Mouse (Mus musculus): ENCODE measurements at regions not wholly inside any gene's neighbourhood (a gene's known extent, or its start where the extent isn't known, plus 50 kb on each side); places are given as distances from the start of the nearest gene placed in this dataset.

DNA sequence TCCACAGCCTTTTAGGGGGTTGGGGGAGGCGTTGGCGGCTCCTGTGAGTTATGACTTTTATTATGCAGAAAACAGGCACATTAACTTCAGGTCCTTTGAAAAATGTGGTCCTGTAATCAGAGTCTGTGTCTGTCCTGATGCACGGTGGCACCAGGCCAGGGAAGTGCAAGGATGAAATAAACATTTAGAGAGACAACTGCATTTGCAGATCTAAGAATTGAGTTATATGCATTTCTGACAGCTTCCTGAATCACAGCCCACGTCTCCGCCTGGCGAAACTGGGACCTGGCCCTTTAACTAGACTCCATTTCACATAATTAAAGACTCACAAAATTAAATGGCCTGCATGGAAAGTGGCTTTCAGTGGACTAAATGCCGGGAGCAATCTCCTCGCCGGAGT, 90.3 kb downstream of the 3100002H09Rik start:
- ATAC-seq = no peak
- 59% methylated on average over 9 of the region's 9 CpGs for WGBS
- no peaks in the 10 kb centered on the region for H3K9me3 ChIP-seq (ENCODE audit: low read length)
- H3K36me3 ChIP-seq (ENCODE audit: insufficient read depth, low read length) = no peaks in the 10 kb centered on the region
- H3K27me3 ChIP-seq (ENCODE audit: insufficient read depth, low read length) = no peaks in the 10 kb centered on the region
- no peaks in the 10 kb centered on the region for H3K4me1 ChIP-seq (ENCODE audit: insufficient read depth, low read length)
- H3K4me2 ChIP-seq (ENCODE audit: low read depth, low read length) = no peak overlapping the region
- peak; percentile 20 for DNase-seq (ENCODE audit: low spot score)
- H3K9ac ChIP-seq (replicated peaks; ENCODE audit: low read length) = no peak overlapping the region
- no peak overlapping the region for H3K4me3 ChIP-seq (ENCODE audit: low read length)
- no peak overlapping the region for H3K27ac ChIP-seq
- TF ChIP-seq CTCF (IDR thresholded peaks at IDR 0.05; ENCODE audit: low read depth) = no peak

DNA sequence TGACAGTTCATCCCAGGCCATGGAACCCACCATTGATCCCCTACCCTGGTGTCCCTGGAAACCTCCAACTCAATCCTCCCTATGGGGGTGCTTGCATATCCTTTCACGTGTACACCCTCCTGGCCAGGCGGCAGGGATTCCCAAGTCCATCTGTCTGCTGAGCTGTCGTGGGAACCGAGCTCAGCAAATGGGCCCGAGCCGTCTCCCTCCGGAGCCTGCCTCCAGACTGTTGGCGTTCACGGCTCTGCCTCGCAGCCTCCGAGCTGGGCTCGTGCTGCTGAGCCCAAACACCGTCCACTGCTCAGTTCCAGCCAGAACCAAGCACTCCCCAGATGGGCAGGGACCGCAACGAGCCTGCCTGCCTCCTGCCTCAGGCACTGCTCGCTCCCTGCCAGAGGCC, 98.8 kb downstream of the 3100002H09Rik start:
- Histone ChIP-seq H3K27ac (no peak overlapping the region), H3K4me3 (ENCODE audit: low read length) (no peak overlapping the region), H3K9ac (replicated peaks; ENCODE audit: low read length) (no peak overlapping the region), H3K9me3 (ENCODE audit: low read length) (no peaks in the 10 kb centered on the region), H3K36me3 (ENCODE audit: insufficient read depth, low read length) (no peaks in the 10 kb centered on the region), H3K4me2 (ENCODE audit: low read depth, low read length) (no peak overlapping the region), H3K4me1 (ENCODE audit: insufficient read depth, low read length) (peaks cover 4% of the 10 kb centered on the region; the same call in 1 of the 2 replicates), H3K27me3 (ENCODE audit: insufficient read depth, low read length) (no peaks in the 10 kb centered on the region)
- 60% methylated on average over 16 of the region's 16 CpGs for WGBS
- TF ChIP-seq CTCF (IDR thresholded peaks at IDR 0.05; ENCODE audit: low read depth) = no peak
- ATAC-seq (no peak), DNase-seq (ENCODE audit: low spot score) (no peak)

DNA sequence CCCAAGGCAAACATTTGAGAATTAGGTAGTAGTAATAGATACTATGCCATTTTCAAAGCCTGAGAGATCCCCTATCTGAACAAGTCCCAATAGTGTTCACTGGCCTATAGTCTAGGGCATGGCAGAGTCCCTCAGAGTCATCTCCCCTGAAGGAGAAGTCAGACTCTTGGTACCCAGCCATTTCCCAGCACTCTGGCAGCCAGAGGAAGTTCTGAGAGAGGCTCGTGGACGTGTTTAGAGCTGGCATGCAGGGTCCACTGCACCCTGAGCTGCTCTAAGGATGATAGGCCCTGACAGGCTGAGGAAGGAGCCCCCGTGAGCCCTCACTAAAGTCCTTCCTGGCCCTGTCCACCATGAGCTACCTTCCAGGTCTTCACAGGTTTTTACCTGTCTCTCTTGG, 99.8 kb downstream of the 3100002H09Rik start:
- DNase-seq (ENCODE audit: low spot score) (no peak), ATAC-seq (no peak)
- no peaks in the 10 kb centered on the region for H3K9me3 ChIP-seq (ENCODE audit: low read length)
- no peak for TF ChIP-seq CTCF (IDR thresholded peaks at IDR 0.05; ENCODE audit: low read depth)
- H3K27ac ChIP-seq = no peak overlapping the region
- no peak overlapping the region for H3K4me2 ChIP-seq (ENCODE audit: low read depth, low read length)
- 57% methylated on average over 3 of the region's 3 CpGs for WGBS
- H3K36me3 ChIP-seq (ENCODE audit: insufficient read depth, low read length) = no peaks in the 10 kb centered on the region
- no peak overlapping the region for H3K9ac ChIP-seq (replicated peaks; ENCODE audit: low read length)
- peaks cover 7% of the 10 kb centered on the region for H3K4me1 ChIP-seq (ENCODE audit: insufficient read depth, low read length)
- no peak overlapping the region for H3K4me3 ChIP-seq (ENCODE audit: low read length)
- no peaks in the 10 kb centered on the region for H3K27me3 ChIP-seq (ENCODE audit: insufficient read depth, low read length)

DNA sequence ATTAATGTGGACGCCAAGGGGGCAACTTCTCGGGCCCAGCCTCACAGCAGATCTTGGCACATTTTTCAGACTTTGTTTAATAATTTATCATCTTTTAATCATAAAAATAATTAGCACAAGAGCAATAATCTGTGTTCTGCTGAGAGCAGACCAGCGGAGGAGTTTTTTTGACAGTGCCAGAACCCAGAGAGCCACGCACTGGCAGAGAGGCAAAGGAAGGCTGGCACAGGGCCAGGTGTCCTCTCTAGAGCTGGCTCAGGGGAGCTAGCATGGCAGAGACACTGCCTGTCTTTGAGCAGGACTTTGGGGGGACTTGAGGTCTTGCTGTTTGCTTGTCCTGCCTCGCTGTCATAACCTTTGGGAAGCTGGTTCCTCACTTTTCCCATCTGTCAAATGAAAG, 100.9 kb downstream of the 3100002H09Rik start:
- no peaks in the 10 kb centered on the region for H3K9me3 ChIP-seq (ENCODE audit: low read length)
- ATAC-seq = peak; percentile 63; the same call in 1 of the 2 replicates
- no peak overlapping the region for H3K4me2 ChIP-seq (ENCODE audit: low read depth, low read length)
- no peak overlapping the region for H3K27ac ChIP-seq
- no peak for TF ChIP-seq CTCF (IDR thresholded peaks at IDR 0.05; ENCODE audit: low read depth)
- no peaks in the 10 kb centered on the region for H3K36me3 ChIP-seq (ENCODE audit: insufficient read depth, low read length)
- peaks cover 7% of the 10 kb centered on the region for H3K4me1 ChIP-seq (ENCODE audit: insufficient read depth, low read length)
- H3K4me3 ChIP-seq (ENCODE audit: low read length) = no peak overlapping the region
- no peak overlapping the region for H3K9ac ChIP-seq (replicated peaks; ENCODE audit: low read length)
- H3K27me3 ChIP-seq (ENCODE audit: insufficient read depth, low read length) = no peaks in the 10 kb centered on the region
- peak; percentile 83 for DNase-seq (ENCODE audit: low spot score)
- 31% methylated on average over 5 of the region's 5 CpGs for WGBS

DNA sequence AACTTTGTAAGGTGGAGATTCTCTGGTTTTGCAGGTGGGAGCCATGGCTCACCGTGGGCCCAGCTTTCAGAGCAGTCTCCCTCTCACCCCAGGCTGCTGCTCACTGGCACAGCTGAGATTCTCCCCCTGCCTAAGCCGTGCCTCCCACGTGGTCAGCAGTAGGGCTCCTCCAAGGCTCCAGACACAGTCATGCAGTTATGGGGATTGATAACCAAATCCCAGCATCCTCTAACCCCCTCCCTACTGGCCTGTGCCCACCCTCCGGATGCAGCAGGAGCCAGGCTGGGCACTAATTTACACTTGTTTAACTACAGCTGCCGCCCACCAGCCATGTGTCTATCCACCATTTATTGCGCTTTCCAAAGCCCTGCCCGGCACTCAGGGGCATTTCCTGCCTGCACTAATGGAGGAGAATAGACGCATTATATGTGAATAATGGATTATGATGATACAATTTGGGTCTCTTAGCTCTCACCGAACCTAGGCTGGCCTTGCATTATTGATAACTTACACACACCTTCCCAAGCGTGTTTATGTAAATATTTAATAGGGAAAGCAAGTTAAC, 104.4 kb downstream of the 3100002H09Rik start:
- H3K4me2 ChIP-seq (ENCODE audit: low read depth, low read length) = no peak overlapping the region
- no peak overlapping the region for H3K27ac ChIP-seq
- TF ChIP-seq CTCF (IDR thresholded peaks at IDR 0.05; ENCODE audit: low read depth) = no peak

DNA sequence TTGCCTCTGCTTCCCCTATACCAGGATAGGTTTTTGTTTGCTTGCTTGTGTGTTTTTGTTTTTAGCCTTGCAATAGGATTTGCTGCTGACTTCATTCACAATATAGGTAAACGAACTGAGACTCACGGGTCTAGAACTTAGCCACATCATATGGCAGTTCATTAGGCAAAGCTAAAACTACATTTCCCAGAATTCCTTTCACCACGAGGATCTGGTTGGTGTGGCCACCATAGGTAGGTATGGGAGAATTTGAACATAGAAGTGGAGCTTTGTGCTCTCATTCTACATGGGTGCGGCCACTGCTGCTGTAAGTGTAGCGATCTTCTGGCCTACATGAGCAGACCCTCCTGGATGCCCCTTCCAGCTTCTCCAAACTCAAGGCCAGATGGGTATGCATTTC, 108.8 kb downstream of the 3100002H09Rik start:
- Histone ChIP-seq H3K36me3 (ENCODE audit: insufficient read depth, low read length) (no peaks in the 10 kb centered on the region), H3K27ac (no peak overlapping the region), H3K9me3 (ENCODE audit: low read length) (no peaks in the 10 kb centered on the region), H3K4me2 (ENCODE audit: low read depth, low read length) (no peak overlapping the region), H3K4me3 (ENCODE audit: low read length) (no peak overlapping the region), H3K4me1 (ENCODE audit: insufficient read depth, low read length) (peaks cover 3% of the 10 kb centered on the region), H3K27me3 (ENCODE audit: insufficient read depth, low read length) (no peaks in the 10 kb centered on the region), H3K9ac (replicated peaks; ENCODE audit: low read length) (no peak overlapping the region)
- WGBS = 79% methylated on average over 5 of the region's 5 CpGs
- DNase-seq (ENCODE audit: low spot score) = no peak
- no peak for TF ChIP-seq CTCF (IDR thresholded peaks at IDR 0.05; ENCODE audit: low read depth)
- no peak for ATAC-seq

More for the DNA sequence above, 104.4 kb downstream of the 3100002H09Rik start:
- Histone ChIP-seq H3K9me3 (ENCODE audit: low read length) (no peaks in the 10 kb centered on the region), H3K36me3 (ENCODE audit: insufficient read depth, low read length) (no peaks in the 10 kb centered on the region), H3K4me3 (ENCODE audit: low read length) (no peak overlapping the region), H3K9ac (replicated peaks; ENCODE audit: low read length) (no peak overlapping the region), H3K4me1 (ENCODE audit: insufficient read depth, low read length) (peaks cover 7% of the 10 kb centered on the region), H3K27me3 (ENCODE audit: insufficient read depth, low read length) (no peaks in the 10 kb centered on the region)
- DNase-seq (ENCODE audit: low spot score) (peak; percentile 21), ATAC-seq (peak; percentile 35; the same call in 1 of the 2 replicates)
- 25% methylated on average over 10 of the region's 10 CpGs for WGBS

DNA sequence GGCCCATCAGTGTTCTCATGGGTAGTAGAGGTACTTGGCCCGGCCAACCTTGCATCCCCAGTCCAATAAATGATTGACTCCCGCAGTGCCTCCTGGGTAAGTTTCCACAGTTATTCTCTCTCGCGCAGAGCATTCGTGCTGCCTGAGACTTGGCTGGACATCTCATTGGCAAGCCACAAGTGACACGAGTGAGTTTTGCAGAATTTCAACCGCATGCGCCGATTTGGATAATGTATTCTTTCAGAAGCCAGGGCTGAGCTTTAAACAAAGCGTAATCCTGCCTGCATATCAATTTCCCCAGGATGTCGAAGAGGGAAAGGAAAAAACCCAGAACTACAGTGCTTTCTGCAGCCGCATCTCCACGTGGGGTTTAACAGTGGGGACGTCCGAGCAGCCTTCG, 112.6 kb downstream of the 3100002H09Rik start:
- no peaks in the 10 kb centered on the region for H3K27me3 ChIP-seq (ENCODE audit: insufficient read depth, low read length)
- DNase-seq (ENCODE audit: low spot score) (peak; percentile 62), ATAC-seq (no peak; the same call in 1 of the 2 replicates)
- no peak overlapping the region for H3K27ac ChIP-seq
- 26% methylated on average over 16 of the region's 16 CpGs for WGBS
- no peaks in the 10 kb centered on the region for H3K36me3 ChIP-seq (ENCODE audit: insufficient read depth, low read length)
- peak overlapping the region; percentile 38 for H3K4me2 ChIP-seq (ENCODE audit: low read depth, low read length)
- H3K4me1 ChIP-seq (ENCODE audit: insufficient read depth, low read length) = no peaks in the 10 kb centered on the region
- H3K4me3 ChIP-seq (ENCODE audit: low read length) = no peak overlapping the region
- no peaks in the 10 kb centered on the region for H3K9me3 ChIP-seq (ENCODE audit: low read length)
- no peak for TF ChIP-seq CTCF (IDR thresholded peaks at IDR 0.05; ENCODE audit: low read depth)
- 0 out of 2 replicates have a peak overlapping the region, but pooled peaks have one; percentile 17 for H3K9ac ChIP-seq (replicated peaks; ENCODE audit: low read length)
